Mouse (Mus musculus): ENCODE measurements at regions not wholly inside any gene's neighbourhood (a gene's known extent, or its start where the extent isn't known, plus 50 kb on each side); places are given as distances from the start of the nearest gene placed in this dataset.
"Not testable (repeated sequence)": the region's sequence is repeated elsewhere in the genome, so short reads cannot be mapped to it uniquely, and the experiment has no call there.

DNA sequence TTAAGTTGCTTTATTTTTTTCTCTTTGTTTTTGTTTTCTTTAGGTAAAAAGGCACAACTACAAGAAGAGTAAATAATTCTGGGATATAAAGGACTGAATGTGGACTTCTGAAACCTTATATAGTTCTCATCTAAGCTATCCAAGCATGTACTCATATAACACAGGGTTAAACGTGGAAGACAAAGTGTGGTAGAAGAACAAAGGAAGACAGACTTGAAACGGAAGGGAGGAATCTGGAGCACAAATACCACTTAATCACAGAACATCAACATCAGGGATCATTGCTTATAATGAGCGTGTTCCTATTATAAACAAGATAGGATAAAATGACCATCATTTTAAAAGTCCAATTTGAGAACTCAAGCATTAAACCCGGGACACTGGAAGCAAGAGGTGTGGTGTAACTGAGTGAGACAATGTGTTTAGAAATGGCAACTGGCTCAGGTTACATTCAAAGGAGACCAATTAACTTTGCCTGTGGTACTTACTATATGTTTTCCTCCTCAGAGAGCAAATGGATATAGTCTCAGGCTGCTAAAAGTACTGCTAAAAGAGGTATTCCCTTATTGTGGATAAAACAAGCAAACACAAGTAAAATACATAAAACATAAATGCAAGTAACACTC, 96.1 kb upstream of the Hdgfl1 start:
- ATAC-seq (ENCODE audit: low TSS enrichment) = no peak

DNA sequence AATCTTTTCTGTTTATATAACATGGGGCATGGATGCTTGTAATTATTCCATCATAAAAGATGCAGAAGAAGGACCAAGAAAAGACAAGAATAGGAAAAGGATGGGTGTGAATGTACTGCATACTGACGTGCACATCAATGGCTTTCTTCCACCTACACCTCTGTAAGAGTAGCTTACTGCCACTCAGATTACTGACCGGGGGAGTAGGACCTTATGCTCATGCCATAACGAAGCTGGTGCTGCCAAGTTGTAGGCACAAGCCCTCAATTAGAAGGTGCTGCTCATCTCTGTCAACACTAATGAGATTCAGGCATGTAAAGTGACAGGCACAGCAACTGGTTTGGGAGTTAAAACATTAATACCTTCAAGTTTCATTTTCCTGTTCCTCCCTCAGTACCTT, 97.8 kb upstream of the Hdgfl1 start:
- peak; percentile 85 for ATAC-seq (ENCODE audit: low TSS enrichment)

DNA sequence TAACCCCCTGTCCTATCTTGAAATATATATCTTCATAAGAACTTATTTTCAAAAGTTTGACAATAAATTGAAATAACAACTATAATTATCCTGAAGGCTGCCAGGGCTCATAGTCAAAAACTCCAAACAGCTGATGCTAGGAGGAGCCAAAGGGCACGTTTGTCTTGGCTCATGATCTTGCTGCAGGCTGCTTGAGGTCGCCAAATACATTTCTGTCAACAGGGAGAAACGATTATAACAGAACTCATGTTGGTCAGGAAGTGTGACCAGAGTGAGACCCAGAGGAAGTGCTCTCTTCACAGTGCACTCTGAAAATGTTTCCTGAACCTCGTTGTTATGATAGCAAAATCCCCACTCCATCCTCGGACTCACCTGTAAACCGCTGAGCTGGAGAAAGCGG, 140.9 kb upstream of the Prl start:
- ATAC-seq (ENCODE audit: low TSS enrichment) = no peak

DNA sequence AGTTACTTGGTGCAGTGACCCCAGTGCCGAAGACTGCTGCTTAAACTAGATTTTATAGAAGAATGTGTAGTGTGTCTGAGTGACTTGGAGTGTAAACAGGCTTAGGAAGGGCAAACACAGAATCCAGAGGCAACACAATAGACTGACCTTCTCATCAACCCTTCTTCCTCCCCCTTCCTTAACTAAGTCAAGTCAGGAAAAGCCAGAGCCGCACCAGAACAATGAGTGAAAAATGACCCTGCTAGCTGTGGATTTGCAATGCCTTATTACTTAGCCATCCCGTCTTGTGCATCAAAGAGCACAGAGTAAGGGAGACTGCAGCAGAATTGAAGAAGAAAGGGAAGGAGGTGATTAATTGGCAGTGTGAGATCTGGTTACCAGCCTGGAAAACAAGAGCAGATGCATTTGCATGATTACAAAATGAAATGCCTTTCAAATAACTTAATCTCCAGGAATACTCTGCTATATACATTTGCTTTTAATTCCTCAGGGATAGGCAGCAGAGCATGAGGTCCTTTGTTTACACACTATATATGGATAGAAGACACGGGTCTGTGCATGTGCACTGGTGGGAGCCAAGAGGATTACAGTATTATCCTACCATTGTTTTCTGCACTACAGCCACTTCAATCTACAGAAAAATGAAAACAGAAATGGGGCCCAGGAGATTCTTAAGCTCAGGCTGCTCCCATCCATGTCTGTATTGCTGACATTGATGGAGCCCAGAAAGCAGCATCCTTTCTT, 124.5 kb upstream of the Prl start:
- ATAC-seq (ENCODE audit: low TSS enrichment) = no peak

DNA sequence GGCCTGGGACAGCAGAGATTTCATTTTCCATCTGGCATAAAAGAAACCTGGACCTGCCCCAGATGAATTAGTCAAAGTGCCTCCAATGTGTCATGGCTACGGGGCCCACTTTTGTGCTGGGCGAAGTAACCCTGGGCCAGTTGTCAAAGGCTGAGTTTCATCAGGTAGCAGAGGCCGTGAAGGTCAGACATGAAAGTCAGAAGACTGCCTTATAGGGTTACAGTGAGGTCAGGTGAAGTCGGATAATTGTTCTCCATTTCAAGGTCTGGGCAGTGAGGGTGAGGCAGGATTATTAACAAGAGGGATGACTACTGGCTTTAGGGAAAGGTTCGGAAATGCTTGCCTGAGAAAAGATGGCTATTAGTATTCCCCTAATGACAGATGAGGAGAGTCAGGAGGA, 123.5 kb upstream of the Prl start:
- no peak for ATAC-seq (ENCODE audit: low TSS enrichment)

DNA sequence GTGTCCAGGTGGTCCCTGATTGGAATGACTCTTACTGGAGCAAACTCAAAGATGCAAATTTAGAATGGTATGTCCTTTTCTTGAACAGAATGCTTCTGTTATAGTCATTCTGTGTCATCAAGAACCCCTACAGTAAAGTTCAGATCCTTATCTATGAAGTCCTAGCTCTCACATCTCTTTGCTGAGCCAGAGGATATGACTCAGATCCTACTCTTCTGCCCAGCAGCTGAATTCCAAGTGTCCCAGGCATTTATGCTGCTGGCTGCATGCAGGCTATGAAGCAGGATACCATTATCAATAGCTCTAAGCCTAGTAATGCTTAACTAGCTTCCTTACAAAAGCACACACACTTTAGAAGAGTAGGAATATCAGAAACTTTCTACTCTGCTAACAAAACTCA, 116.9 kb upstream of the Prl start:
- no peak for ATAC-seq (ENCODE audit: low TSS enrichment)

DNA sequence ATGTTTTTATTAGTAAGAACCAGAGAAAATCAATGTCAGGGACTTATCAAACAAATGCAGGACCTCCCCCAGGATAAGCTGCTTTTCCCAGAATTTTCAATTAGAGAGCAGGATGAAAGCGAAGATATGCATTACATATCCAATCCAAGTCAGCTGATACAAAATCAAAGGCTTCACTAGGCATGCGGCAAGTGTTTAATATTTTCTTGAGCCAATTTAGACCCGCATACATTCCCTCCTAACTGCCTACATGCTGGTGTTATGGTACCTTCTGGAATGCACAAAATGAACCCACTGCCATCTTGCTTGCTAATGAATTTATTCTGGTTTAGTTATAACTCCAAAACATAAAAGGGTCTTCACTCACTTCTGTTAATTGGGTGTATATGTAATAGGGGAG, 112.9 kb upstream of the Prl start:
- ATAC-seq (ENCODE audit: low TSS enrichment) = no peak

DNA sequence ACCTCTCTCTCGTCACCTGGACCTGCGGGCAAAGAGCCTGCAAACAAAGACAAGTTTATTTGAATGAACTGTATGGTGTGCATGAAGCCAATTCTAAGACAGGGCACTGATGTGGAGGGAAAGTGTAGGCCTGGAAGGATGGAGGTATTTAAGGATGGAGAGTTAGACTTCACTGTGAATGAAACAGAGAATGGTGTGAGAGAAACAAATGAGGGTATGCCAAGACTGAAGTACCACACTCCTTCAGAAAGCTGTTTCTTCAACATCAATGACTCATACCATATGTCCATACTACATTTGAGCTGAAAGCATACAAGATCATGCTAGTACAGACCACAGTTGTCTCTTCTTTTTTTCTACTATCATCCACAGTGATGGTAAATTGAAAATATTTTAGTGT, 105.9 kb upstream of the Prl start:
- peak; percentile 100 for ATAC-seq (ENCODE audit: low TSS enrichment)

DNA sequence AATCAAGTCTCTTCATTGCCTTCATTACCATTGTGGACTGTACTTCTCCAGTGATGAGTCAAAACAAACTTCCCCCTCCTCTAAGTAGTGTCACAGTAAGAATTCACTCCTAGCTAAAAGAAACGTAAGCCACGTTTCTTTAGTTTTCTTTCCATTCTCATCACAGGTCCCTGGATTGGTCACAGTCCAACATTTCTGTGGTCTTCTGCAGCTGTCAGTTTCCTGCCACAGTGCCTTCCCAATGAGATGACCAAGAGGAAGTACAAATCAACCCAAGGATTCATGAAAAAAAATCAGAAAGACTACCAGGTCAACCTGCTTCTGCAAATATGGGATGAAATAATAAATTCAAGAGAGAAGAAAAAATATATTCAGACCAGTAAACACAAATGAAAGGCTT, 103.5 kb upstream of the Prl start:
- no peak for ATAC-seq (ENCODE audit: low TSS enrichment)

DNA sequence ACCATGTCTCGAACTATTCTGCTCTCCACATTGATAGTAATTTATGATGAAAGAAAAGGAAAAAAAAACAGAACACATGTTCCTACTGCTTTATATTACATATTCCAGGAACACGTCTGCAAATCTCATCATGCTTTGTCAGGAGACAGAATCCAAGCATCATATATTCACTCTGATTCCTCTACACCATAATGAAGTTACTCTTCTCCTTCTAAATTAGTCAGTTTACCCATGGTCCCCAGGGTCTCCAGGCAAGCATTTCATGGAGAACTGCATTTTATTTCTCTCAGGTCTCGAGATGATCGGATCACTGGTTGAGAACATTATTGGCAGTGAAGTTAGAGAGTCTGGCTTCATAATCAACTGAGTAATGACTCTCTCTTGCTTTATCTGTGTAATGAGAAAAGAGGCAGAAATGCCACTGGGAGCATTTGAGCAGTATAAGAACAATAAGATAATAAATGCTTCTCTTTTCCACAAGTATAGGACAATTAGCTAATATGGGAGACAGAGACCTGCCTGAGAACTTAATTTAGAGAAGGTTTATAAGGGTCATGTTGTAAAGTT, 97.8 kb upstream of the Prl start:
- ATAC-seq (ENCODE audit: low TSS enrichment) = no peak

DNA sequence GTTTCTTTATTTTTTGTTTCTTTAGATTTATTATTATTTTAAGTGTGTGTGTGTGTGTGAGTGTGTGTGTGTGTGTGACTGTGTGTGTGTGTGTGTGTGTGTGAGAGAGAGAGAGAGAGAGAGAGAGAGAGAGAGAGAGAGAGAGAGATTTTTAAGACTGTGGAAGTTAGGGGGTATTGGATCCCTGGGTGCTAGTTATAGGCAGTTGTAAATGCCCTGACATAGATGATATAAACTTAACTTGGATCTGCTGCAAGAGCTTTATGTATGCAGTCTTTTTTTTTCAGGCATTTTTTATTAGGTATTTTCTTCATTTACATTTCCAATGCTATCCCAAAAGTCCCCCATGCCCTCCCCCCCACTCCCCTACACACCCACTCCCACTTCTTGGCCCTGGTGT, 96.8 kb upstream of the Prl start:
- not testable (repeated sequence) for ATAC-seq (ENCODE audit: low TSS enrichment)

DNA sequence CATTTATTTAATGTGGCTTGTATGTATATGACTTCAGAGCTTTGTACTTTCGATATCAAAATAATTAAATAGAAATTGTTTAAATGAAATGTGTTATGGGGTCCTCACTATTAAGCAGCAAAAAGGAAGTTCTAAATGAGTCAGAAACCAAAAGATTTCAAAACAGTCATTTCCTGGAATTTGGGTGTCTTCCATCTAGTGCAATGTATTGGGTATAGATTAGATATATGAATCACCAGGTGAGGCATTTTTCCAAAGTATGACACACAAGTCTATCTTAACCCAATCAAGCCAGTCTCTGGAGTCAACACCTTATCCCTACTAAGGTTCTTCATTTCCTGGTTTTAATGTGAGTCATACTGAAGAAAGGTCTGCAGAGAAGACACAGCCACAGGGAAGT, 81.3 kb upstream of the Prl start:
- ATAC-seq (ENCODE audit: low TSS enrichment) = no peak

DNA sequence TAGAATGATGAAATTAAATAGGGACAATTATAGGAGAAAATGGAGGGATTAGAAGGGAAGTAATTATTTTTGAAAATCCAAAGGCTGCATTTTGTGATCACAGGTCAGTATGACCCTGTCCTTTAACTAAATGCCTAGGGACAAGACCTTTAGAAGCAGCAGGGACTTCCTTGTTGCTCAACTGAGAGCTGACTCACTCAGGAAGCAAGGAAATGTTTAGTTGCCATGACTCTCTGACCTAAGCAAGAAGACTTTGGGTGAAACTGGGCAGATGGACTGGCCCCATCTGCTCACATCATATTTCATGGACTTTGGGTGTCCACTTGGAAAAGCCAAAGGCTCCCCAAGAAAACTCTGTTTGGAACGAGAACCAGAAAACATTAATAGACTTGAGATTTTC, 76.9 kb upstream of the Prl start:
- no peak for ATAC-seq (ENCODE audit: low TSS enrichment)
